Mouse (Mus musculus) kidney, adult 18-20 months (tissue): ENCODE measurements at regions not wholly inside any gene's neighbourhood (a gene's known extent, or its start where the extent isn't known, plus 50 kb on each side); places are given as distances from the start of the nearest gene placed in this dataset.

Experiments used
- DNase-seq: peaks from one replicate; pipeline ENCODE4 v3.0.0; 2021

DNA sequence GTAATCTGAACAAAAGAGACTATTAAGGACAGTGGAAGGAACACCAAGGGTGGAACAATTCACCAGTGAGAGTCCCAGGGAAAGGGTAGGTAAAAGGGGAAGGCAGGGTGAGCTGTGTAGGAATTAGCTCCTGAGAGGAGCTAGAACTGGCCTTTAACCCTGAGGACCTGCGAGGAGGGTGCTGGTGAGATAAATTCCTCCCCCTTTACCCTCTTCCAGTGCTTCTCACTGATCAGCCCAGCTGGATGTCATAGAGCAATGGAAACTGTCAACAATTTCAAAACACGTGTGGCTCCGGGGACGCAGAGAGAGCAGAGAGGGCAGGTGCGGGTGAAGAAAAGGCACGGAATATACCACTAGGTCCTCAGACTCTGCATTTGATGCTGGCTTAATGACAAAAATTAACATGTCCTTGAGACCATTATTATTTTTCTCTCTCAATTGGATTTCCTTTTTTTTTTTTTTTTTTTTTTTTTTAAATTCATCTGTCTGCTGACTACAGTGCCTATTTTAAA lies 107.7 kb upstream of the Spats2l start:
- no peak for DNase-seq

DNA sequence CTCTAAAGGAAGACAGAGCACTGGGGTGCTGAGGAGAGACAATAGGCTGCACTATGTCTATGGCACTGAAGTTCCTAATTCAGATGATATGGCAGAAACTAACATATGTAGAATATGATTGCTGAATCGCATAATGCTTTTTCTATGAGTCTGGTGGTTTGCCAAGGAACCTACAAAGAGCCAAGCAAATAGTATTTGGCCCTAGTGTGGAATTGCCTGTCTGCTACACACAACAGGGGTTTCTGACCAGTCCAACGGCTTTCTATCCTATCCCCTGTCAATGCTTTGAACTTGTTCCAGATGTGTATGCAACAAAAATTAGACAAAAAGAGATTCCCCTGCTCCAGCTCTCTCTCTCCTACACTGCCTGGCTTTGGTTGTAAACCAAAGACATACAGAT lies 100.5 kb upstream of the Spats2l start:
- no peak for DNase-seq

DNA sequence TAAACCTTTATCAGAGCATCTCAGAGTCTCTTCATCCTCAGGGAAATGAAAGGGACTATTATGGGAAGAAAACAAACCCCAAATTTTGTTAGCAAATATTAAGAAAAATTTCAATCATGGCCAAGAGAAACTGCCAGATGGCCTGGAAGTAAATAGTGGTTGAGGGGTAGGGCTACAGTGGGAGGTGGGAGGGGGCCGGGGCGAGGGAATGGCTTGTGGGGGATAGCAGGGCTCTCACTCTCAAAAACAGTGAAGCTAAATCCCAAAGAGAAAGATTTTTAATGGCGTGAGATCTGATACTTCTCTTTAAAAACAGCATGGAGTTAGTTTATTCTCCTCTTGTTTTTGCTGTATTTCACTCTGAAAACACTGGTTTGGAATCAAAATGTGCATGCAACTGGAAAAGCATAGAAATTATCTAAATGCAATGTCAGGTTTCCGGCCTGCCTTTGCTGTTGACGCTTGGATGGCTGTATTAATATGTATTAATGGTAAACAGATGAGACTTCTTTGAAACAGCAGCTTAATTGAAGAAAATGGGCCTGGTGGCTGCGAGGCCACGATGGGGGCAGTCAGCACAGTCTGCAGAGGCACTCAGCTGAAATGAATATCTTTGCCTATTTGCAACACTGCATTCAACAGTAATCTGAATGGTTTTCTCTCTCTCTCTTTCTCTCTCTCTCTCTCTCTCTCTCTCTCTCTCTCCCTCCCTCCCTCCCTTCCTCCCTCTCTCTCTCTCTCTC lies 99.8 kb upstream of the Spats2l start:
- no peak for DNase-seq

DNA sequence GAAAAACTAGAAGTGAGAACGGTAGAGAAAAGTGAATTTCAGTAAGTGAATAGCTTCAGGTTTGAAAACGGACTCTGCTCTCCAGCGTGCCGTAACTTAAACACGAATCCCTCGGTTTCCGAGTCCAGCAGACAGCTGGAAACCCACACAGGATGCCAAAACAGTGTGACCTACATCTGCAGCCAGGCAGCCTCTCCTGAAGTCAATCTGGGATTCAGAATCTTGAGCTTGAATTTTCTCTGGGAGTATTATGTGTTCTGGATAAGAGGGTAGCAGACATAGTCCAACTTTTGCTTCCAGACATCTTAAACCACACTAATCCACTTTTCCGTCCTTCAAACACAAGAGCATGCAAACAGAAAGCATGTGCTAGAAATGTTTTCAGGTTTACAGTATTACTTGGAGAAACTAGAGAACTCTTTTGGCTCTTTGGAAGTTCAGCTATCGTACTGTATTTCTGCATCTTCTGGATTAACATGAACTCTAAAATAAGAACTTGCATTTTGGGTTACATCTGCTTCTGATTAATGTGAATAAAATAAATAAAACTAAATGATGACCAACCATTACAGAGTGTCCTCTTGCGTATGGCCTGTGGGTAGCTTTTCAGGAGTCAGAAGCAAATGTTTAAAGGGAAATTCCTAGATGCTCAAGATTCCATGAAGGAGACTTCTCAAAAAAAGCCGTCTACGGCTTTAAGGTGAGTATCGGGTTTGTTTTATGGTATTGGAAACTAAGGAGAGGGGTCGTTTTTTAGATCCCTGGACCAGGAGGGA lies 89.4 kb upstream of the Spats2l start:
- no peak for DNase-seq

DNA sequence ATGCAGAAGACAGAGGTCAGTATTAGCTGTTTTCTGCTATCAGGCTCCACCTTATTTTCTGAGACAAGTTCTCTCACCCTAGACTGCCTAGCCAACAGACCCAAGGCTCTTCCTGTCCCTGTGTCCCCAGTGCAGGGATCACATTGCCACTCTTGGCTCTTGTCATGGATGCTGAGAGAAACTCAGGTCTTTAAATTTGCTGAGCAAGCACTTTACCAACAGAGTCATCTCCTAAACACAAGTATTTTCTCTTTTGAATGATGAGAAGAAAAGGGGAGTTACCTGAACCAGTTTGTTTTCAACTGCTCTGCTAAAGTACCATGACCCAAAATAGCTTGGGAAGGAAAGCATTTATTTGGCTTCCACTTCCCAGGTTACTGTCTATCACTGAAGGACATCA lies 84.7 kb upstream of the Spats2l start:
- DNase-seq = no peak

DNA sequence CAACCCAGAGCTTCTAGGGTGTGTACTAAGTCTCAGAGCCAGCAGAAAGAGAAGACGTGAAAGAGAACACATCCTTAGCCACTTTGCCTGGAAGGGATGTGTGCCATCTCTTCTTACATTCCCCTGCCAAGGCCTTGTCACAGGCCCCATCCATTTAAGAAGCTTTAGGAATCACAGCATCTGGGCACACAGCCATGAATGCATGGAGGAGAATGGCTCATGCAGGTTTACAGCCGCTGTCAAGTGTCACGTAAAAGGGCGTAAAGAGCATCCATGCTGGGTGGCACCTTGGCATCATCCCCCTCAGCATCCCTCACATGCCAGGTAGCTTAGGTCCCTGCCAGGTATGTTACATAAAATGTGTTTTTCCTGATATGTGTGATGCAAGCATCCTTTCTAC lies 66.1 kb upstream of the Spats2l start:
- DNase-seq = no peak

DNA sequence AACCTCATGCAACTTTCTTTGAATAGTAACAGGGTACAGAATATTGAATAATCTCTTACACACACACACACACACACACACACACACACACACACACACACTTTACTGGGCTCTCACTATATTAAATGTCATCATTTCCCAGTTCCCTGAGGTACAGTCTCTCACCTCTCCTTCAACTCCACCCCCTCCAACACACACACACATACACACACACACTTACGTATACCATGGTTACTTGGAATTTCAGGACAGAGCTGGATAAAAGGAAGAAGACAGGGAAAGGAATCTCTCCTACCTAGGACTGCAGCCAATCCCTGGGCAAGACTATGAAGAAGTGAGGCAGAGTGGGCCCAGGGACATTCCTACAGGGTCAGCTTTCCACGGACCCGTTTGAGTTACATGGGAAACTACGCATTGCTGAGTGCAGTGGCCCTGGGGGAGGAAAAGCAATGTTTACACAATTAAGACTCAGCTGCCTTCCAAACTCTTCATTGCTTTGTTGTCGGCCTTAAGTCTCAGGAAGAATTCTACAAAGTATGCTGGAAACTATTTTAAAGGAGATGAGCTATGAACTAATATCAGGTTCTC lies 61.0 kb upstream of the Spats2l start:
- no peak for DNase-seq

DNA sequence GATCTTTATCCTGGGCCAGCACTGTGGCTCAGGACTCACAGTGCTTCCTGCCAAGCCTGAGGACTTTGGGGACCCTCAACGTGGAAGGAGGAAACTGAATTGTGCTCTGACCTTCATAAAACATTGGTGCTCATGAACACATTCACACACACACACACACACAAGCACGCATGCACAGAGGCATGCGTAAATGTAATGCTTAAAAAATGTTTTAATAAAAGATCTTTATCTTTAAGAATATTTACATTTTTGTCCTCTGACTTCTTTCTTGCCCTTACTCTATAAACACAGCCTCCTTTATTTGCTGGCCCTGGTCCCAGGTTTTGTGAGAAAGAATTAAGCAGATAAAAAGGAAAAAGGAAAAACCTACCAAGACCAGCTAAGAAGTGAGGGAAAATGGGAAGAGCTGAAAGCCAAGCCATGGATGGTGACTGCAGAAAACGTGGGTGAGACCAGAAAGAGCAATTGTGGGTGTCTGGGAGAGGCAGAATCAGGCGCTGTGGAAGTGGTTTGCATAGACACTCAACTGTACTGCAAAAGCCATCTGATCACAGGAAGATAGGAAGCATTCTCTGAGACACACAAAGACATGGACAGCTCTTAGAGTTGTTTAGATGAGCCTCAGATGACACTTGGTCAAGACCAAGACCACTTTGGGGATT lies 56.7 kb upstream of the Spats2l start:
- no peak for DNase-seq

DNA sequence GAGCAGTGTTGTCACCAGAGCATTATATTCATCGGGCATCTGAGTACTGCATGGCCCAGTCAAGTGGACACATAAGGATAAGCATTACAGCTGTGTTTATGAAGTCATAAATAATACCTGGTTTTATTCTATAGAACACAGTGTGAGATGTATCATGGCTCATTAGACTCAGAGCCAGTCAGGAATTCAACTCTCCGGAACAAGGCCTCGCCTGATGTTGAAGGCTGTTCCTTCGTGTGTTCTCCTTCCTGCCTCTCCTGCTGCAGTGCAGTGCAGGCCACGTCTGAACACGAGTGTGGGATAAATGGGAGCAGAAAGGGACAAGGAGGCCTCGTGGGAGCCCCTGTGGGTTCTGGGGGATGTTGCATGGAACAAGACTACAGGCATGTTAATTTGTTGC lies 55.6 kb upstream of the Spats2l start:
- no peak for DNase-seq
